Mouse (Mus musculus) liver, postnatal 0 days (tissue): ENCODE measurements around the gene Por.

Experiments used
- CTCF ChIP-seq: sonication (generic); IDR thresholded peaks from 2 replicates; pipeline ENCODE4 v1.5.1; 2016; ENCODE audit warnings: antibody characterized with exemption, low read depth
- EP300 ChIP-seq: IDR thresholded peaks from 2 replicates; pipeline ENCODE4 v1.6.1; 2016; ENCODE audit warnings: antibody characterized with exemption, low read depth, mild to moderate bottlenecking

- TF ChIP-seq CTCF (no peak), EP300 (no peak)
Measured at GRCm38 (mm10) chr5:135656046-135656445, 13.8 kb upstream of the Por start.
